Mouse (Mus musculus) ES-CJ7 (cell line): Measurements from ENCODE around the gene Tbx1.

Experiments
- DNase-seq: peaks from one replicate; pipeline ENCODE4 v3.0.0; 2011; ENCODE audit warnings: low read depth, low spot score

Tbx1 gene

DNA sequence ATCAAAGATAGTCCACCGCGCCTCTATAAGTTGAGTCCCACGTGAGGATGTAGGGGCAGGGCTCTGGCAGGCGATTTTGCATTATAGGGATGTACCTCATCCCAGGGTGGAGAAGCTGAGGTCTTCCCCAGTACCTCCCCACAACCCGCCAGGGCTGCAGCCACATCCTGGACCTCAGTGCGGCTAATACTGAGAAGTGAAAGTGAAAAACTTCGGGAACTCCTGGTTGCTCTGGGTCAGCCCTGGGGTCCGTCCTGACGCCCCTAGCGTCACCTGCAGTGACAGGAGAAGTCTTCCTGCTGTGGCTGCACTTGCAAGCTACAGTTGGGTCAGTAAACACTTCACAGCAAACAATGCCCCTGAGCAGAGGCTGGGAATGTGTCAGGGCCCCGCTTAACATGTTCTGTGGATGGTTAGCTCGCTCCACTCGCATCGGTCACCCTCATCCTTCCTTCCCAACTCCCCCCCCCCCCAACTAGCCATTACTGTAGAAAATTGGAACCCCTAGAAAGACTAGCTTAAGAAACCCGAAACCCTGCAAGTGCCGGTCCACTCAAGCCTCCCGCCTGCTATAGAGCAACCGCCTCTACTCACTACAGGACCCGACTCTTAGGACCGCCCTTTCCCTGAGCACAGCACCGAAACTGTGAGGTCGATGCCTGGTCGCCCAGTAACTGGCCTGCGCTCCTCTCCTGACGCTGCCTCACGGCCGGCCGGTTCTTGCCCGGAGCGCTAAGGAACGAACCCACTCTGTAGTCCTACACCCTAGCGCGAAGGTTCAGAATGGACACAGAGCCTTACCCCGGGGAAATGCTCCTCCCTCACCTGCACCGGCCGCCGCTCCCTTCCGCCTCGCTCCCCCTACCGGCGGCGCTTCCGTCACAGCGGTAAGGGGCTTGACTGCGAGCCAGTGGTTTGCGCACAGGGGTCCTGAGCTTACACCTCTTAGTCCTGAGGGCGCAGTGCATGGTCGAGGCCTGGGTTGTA, at the start of gene Tbx1:
Gene Tbx1 (minus strand): TSS at position 868 of the 987 bp plus-strand sequence.
- peak; percentile 55 for DNase-seq

GRCm38 (mm10) chr16:18639382-18639929, 49.0 kb upstream of the Tbx1 start:
- no peak for DNase-seq

DNA sequence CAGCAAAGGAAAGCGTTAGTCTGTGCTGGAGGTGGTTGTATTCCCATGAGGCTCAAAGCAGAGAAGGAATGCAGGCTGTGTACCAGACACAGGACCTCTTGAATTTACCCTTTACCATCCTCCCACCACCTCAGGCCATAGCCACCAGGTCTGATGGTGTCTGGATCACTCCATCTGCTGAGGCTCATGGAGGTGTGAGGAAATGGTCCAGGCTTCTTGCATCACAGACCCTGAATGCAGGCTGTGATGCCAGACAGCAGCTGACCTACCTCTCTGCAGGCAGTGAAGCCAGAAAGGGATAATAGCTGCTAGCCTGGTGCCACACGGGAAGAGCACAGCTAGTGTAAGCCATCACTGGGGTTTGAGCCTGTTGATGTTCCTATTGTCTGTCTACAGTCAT, 47.9 kb upstream of the Tbx1 start:
- no peak for DNase-seq

GRCm38 (mm10) chr16:18636804-18637203, 46.3 kb upstream of the Tbx1 start:
- DNase-seq, result no peak

DNA sequence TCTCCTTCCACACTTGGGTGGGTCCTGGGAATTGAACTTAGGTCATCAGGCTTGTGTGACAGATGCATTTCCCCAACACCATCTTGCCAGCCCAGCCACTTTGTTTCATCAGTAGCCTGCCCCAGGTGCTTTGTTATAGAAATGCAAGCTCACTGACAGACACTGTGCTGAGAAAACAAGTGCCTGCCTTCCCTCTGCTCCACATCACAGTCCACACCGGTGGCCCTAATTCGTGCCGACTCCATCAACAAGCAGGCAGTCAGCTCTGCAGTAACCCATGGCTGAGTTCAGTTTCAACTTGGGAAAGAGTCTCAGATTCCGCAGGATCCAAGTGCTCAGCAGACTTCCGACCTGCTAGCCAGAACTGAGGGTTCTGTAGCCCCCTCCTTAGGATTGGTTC, 45.9 kb upstream of the Tbx1 start:
- no peak for DNase-seq

GRCm38 (mm10) chr16:18633333-18633732, 42.9 kb upstream of the Tbx1 start:
- no peak for DNase-seq

DNA sequence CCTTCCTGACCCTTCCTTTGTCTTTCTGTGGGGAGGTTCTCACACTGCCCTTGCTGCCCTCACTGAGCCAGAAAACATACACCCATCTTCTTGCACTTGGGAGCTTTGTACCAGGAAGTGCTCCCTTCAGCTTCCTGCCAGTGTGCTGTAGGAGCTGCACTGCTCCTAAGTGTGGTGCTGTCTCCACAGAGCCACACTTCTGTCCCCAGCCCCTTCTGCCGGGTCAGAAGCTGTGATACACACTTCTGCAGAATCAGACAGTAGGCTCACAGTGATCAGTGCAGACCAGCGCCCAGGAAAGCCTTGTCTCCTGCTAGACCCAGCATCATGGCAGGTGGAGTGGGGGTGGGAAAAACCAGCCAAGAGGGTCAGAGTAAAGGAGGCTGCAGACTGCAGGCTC, 42.3 kb upstream of the Tbx1 start:
- no peak for DNase-seq

- no peak for DNase-seq
These were observed 41.6 kb upstream of the Tbx1 start for GRCm38 (mm10) chr16:18632059-18632458.

DNA sequence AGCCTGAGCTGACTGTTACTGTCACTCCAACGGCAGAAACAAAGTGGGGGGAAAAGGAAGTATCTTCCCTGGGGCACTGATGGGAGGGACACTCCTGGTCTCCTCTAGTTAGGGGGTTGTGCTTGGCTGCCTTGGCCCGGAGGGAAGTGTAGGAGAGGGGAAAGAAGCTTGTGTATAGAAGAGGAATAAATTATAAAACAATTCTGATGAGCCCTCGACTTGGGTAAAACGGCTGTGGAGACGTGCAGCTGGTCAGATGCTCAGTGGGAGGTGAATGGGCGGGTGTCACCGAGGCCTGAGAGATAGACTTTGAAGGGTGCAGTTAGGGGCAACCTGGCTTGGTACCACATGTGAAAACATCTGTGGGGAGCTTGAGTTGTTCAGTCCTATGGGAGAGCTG, 40.7 kb upstream of the Tbx1 start:
- no peak for DNase-seq

DNA sequence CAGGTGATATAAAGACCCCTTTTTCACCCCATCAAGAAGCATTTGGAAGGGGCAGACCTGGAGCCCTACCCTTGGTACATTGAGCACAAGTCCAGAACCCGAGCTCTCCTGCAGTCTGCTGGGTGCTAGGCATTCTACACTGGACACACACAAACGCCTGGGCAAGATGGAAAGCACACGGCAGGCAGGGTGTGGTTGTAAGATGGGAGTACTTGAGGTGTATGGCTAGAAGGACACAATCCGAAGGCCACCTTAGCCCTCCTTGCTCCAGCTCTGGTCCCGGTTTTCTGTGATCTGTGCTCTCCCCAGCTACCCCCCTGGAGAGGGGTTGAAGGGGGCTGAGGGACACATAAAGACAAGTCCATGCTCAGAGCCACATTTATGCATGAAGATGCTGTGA, 39.8 kb upstream of the Tbx1 start:
- no peak for DNase-seq

- no peak for DNase-seq
These were observed 39.1 kb upstream of the Tbx1 start, which contains the start of gene Sept5 for GRCm38 (mm10) chr16:18629390-18630231. Gene Sept5 (minus strand): TSS chr16:18629954.

DNA sequence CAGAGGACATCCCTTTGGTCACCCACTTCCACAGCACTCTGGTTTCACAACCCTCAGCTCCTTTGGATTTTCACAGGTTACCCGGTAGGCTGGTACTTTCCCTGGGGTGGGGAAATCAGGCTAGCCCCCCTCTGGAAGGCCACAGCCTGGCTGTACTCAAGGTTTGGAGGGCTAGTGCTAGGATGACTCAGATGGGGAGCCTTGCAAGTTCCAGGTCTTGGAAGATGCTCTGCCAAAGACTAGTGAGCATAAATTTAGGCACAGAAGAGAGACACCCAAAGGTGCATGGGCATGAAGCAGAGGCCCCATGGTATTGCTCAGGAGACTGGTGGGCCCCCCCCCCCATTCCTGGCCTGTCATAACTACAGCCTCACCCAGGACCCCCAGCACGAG, 38.5 kb upstream of the Tbx1 start:
- DNase-seq, result no peak

DNA sequence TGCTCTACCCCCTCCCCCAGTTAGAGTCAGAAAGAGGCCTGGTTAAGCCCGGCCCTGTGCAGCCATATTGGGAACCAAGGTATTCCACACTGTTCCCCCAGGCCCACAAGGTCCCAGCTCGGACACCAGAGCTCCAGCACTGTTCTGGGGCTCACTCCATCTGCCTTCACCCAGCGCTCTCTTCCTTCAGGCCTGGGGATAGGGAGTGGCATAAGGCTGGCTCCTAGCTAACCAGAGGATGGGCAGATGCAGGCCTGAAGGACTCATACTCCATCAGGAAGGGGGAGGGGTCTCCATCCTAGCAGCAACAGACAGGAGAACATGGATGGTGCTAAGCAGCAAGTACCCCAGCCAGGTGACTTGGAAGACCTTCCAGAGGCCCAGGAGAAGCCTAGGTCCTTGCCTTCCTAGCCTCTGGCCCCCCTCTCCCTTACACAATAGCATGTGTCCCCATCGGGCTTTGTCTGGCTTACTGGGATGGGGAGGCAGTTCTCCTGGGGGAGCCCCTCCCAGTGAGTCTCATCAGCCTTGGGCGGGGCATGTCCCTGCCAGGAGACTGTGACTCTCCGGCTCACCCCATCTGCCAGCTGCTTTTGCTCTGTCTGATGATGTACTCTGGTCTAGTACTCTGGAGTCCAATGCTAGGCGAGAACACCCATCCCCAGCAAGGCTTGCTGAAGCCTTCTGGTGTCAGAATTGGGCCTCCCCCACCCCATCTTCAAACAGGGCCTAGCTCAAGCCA, 37.9 kb upstream of the Tbx1 start:
- DNase-seq, result no peak

- DNase-seq, result no peak
These were observed 36.7 kb upstream of the Tbx1 start for GRCm38 (mm10) chr16:18627163-18627562.

DNA sequence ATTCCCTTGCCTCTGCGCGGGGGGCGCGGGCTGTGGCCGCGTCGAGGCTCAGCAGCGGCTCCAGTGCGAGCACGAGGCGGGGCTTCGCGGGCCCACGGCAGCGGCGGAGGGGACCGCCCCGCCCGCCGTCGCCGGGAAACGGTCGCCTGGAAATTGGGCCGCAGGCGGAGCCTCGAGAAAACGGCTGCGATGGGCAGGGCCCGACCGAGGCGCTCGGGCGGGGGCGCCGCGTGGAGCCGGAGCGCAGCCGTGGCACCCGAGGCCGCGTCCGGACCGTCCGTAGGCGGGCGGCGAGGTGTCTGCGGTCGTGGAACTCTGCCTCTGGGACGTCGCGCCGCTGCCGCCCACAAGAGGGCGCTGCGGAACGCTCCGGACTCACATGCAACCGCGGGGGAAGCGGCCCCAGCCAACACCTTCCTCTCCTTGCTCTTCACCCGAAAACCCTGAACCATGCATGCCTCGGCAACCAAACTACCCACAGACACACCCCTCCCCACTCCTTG, 36.0 kb upstream of the Tbx1 start, which contains the start of gene Gm49601:
Gene Gm49601 (minus strand): TSS at position 52 of the 503 bp plus-strand sequence.
- DNase-seq, result peak; percentile 78

GRCm38 (mm10) chr16:18625791-18626311, 35.4 kb upstream of the Tbx1 start:
- DNase-seq, result no peak

DNA sequence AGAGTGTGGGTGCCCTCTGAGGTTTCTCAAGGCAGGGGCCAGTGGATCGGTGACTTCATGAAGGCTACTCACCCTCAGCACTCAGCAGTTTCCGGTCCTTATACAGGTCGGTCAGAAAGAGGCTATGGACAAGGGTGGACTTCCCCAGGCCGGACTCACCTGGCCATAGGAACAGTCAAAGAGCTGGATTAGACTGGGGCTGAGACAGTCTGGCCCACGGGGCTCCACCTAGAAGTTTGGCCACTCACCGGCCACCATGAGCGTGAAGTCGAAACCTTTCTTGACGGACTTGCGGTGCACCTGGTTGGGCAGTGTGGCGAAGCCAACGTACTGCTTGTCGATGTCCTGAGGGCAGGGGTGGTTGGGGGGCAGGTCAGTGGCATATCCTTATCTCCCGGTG, 34.6 kb upstream of the Tbx1 start:
- no peak for DNase-seq

GRCm38 (mm10) chr16:18624641-18625040, 34.2 kb upstream of the Tbx1 start:
- no peak for DNase-seq

DNA sequence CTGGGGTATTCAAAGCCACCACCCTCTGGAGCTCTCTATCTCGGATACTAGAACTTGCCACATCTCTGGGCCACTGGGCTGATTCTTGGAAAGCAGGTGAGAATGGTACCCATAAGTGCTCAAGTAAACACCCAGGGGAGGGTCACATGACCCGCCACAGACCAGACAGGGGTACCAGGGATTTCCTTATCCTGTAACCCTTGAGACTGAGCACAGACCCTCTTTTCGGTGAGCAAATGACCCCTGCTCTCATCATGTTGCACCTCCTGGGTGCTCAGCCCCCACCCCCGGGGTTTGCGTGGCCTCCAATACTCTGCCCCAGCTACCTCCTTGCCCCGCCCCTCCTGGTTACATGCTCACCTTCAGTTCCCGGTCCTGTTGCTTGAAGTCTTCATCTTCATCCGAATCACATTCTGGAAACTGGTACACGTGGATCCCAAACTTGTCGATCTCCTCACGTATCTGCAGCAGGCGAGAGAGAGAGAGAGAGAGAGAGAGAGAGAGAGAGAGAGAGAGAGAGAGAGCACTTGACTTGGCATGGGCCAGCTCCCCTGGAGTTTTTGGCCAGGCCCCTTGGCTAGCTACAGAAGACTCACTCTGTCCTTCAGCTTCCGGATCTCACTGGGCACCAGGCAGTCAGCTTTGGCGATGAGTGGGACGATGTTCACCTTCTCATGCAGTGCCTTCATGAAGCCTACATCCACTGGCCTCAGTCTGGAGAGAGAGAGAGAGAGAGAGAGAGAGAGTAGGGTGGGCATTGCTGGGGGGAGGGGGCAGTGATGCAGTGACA, 33.5 kb upstream of the Tbx1 start:
- DNase-seq, result no peak
